Mouse (Mus musculus) intestine, embryonic 16.5 days (tissue): ENCODE results near the gene Shank2. TPM values are rescaled to one million over a fixed set of nuclear protein-coding genes. Genes with fewer than 3 reads are reported as not detected.

Experiments
- ATAC-seq: fragments of 200-750 bp; cut with Nextera tagmentation; 2 replicates; pipeline ENCODE4 v1.8.0; 2017; ENCODE audit warnings: moderate TSS enrichment, moderate library complexity
- H3K27ac ChIP-seq: fragments of 300-500 bp; sonication (generic); 2 replicates; pipeline ENCODE4 v1.5.1; 2014; ENCODE audit warnings: mild to moderate bottlenecking, low read length
- H3K27me3 ChIP-seq: fragments of 300-500 bp; sonication (generic); replicated peaks from 2 replicates; pipeline ENCODE4 v1.6.1; 2014; ENCODE audit warnings: low read length, control low read depth, mixed read lengths; ENCODE audit not compliant: control insufficient read depth, insufficient read depth
- H3K36me3 ChIP-seq: fragments of 300-500 bp; sonication (generic); 2 replicates; pipeline ENCODE4 v1.6.1; 2014; ENCODE audit warnings: low read length, control low read depth; ENCODE audit not compliant: control insufficient read depth, insufficient read depth
- H3K4me1 ChIP-seq: fragments of 300-500 bp; sonication (generic); 2 replicates; pipeline ENCODE4 v1.6.1; 2014; ENCODE audit warnings: low read length, control low read depth, mixed read lengths; ENCODE audit not compliant: control insufficient read depth, insufficient read depth
- H3K4me2 ChIP-seq: fragments of 300-500 bp; sonication (generic); 2 replicates; pipeline ENCODE4 v1.6.1; 2014; ENCODE audit warnings: low read depth, low read length, control low read depth
- H3K4me3 ChIP-seq: fragments of 300-500 bp; sonication (generic); 2 replicates; pipeline ENCODE4 v1.5.1; 2014; ENCODE audit warnings: mild to moderate bottlenecking, low read length
- H3K9ac ChIP-seq: fragments of 300-500 bp; sonication (generic); 2 replicates; pipeline ENCODE4 v1.6.1; 2014; ENCODE audit warnings: low read depth, low read length
- H3K9me3 ChIP-seq: fragments of 300-500 bp; sonication (generic); 2 replicates; pipeline ENCODE4 v1.6.1; 2016; ENCODE audit warnings: low read length, control low read depth; ENCODE audit not compliant: control insufficient read depth
- WGBS: fragments of 180-500 bp; shearing (Covaris S2); extraction: QIAGEN DNeasy Blood & Tissue Kit; methylation state at CpG from one replicate; pipeline ENCODE4 v1.1.7; 2014; 5-methylcytosine and 5-hydroxymethylcytosine counted together
- polyA plus RNA-seq: library from polyadenylated mRNA; unstranded; fragments of >200 nt; fragmentation: Nextera tagmentation; extraction: Ambion mirVana; gene quantifications from 2 replicates; pipeline ENCODE4 v1.2.1, GENCODE M21; 2015

The Shank2 gene
- polyA plus RNA-seq, 1 experiment from 2014 or later = 1.0 TPM

DNA sequence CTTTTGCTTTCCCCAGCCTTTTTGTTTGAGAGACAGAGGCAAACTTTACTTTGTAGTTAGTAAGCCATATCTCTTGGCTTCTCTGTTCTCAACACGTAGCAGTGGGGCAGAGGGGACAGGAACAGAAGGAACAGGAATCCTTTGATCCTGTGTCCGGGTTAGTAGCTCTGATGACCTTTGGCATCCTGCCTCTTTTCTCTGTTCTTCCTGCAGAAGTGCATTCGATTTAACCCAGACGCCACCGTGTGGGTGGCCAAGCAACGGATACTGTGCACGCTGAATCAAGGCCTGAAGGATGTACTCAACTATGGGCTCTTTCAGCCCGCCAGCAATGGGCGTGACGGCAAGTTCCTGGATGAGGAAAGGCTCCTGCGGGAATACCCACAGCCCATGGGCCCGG lies 50.3 kb downstream of the Shank2 start:
- peaks cover 27% of the 10 kb centered on the region for H3K4me1 ChIP-seq
- no peaks in the 10 kb centered on the region for H3K9me3 ChIP-seq
- no peak overlapping the region for H3K4me2 ChIP-seq
- 7% methylated on average over 12 of the region's 12 CpGs for WGBS
- no peaks in the 10 kb centered on the region for H3K36me3 ChIP-seq
- H3K27ac ChIP-seq = peak overlapping the region; percentile 14; the same call in 1 of the 2 replicates
- no peaks in the 10 kb centered on the region for H3K27me3 ChIP-seq
- H3K9ac ChIP-seq = no peak overlapping the region
- ATAC-seq = peak; percentile 55
- H3K4me3 ChIP-seq = no peak overlapping the region

DNA sequence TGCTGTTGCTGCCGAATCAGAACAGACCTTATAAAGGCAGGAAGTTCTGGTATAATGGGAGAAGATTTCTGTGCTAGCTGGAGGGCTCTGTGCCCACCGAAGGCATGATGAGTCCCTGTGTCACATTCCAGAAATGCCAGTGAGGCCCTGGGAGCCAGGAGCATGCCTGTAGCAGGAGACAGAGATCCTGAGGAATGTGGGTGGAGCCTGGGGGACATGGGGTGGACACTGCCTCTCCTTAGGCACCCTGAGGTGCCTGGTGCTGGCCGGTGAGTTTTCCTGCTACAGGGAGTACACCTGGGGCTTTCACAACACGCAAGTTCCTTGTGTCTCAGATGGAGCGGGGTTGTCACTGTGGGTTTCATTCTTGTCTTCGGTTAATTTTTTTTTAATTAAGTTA lies 53.5 kb downstream of the Shank2 start:
- 57% methylated on average over 6 of the region's 6 CpGs for whole genome bisulfite sequencing
- Histone ChIP-seq H3K27me3 (no peaks in the 10 kb centered on the region), H3K36me3 (no peaks in the 10 kb centered on the region), H3K27ac (peak overlapping the region; percentile 46), H3K9ac (no peak overlapping the region), H3K9me3 (no peaks in the 10 kb centered on the region), H3K4me2 (no peak overlapping the region), H3K4me3 (no peak overlapping the region), H3K4me1 (peaks cover 27% of the 10 kb centered on the region)
- ATAC-seq = 0 out of 2 replicates have a peak, but pooled peaks have one; percentile 6

DNA sequence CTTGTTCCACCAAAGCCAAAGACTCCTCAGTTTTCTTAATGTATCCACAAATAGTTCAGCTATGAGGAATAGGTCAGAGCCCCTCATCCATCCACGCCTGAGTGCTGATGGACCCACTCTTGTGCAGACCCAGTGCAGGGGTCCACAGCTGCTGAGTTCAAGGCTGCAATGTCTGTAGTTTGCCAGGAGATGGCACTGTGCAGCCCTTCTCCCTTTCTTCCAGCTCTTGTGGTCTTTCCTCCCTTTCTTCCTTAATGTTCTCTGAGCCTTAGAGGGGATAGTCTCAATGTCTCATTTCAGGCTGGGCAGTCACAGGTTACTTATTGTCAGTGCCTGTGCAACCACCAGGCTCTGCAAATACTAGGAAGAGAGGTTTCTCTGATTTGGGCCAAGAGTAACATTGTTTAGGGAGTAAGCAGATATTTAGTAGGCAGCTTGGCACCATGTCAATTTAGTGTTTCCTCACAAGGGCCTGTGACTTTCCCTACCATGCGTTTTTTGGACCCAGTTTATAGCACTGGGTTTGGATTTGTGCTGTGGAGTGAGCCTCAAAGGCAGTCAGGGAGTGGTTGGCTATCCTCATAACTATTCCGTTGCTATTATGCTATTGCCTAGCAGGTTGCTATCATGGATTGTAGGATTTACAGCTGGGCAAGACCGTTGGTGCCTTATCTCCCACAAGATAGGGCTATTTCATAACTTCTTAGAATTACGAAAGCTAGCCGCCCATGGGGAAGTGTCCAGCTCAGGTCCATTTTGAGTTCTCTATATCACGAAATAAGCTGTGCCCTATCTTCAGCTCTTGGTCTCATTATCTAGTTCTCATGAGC lies 54.2 kb downstream of the Shank2 start:
- H3K27me3 ChIP-seq = no peaks in the 10 kb centered on the region
- H3K36me3 ChIP-seq = no peaks in the 10 kb centered on the region
- H3K4me3 ChIP-seq = no peak overlapping the region
- peaks cover 27% of the 10 kb centered on the region for H3K4me1 ChIP-seq
- no peak overlapping the region for H3K9ac ChIP-seq
- no peaks in the 10 kb centered on the region for H3K9me3 ChIP-seq
- WGBS = 51% methylated on average over 7 of the region's 7 CpGs
- peak; percentile 86 for ATAC-seq
- no peak overlapping the region for H3K4me2 ChIP-seq
- H3K27ac ChIP-seq = peak overlapping the region; percentile 77

GRCm38 (mm10) chr7:144070162-144070949 lies 68.6 kb downstream of the Shank2 start:
- Histone ChIP-seq H3K36me3 (no peaks in the 10 kb centered on the region), H3K4me1 (peaks cover 3% of the 10 kb centered on the region; the same call in 1 of the 2 replicates), H3K4me3 (no peak overlapping the region), H3K9me3 (no peaks in the 10 kb centered on the region), H3K4me2 (no peak overlapping the region), H3K9ac (no peak overlapping the region), H3K27me3 (no peaks in the 10 kb centered on the region), H3K27ac (peak overlapping the region; percentile 61)
- ATAC-seq = peak; percentile 85
- WGBS = 57% methylated on average over 7 of the region's 7 CpGs

DNA sequence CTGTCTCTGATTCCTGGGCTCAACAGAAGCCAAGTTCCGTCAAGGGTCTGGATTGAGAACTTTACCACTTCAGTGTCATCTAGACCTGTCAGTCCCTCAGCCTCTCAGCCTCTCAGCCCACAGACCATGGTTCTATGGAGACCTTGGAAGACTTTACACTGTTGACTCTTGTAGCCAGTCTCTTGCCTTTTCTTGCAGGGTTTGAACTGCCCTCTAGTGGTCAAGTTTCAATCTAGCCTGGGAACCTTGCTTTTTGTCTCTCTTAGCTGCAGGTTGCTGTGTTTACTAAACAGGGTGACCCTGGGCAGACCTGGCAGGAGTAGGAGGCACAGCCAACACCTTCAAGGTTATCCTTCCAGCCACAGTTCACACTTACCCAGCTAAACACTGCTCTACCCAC lies 70.5 kb downstream of the Shank2 start:
- no peak overlapping the region for H3K4me3 ChIP-seq
- no peak overlapping the region for H3K9ac ChIP-seq
- H3K4me2 ChIP-seq = no peak overlapping the region
- no peaks in the 10 kb centered on the region for H3K27me3 ChIP-seq
- H3K27ac ChIP-seq = no peak overlapping the region
- ATAC-seq = 0 out of 2 replicates have a peak, but pooled peaks have one; percentile 19
- peaks cover 3% of the 10 kb centered on the region; the same call in 1 of the 2 replicates for H3K4me1 ChIP-seq
- H3K36me3 ChIP-seq = no peaks in the 10 kb centered on the region
- WGBS = 52% methylated on average over 1 of the region's 1 CpGs
- no peaks in the 10 kb centered on the region; the same call in 1 of the 2 replicates for H3K9me3 ChIP-seq

DNA sequence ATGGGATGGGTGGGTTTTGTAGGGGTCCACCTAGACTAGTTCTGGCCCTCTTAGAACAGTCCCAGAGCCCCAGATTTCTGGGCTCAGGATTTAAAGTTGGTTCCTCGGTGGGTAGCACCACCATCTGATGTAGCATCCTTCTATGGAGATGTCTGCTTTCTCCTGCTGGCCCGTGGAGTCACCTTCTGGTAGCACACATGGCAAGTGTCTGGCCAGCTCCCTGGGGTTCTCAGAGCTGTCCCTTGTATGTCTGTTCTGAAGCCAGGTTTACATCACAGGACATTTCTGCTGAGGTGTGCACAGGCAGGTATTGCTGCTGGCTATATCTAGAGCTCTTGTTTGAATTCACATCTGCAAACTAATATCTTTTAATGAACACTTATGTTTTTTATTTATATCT lies 71.1 kb downstream of the Shank2 start:
- Histone ChIP-seq H3K9ac (no peak overlapping the region), H3K4me3 (no peak overlapping the region), H3K36me3 (no peaks in the 10 kb centered on the region), H3K9me3 (no peaks in the 10 kb centered on the region; the same call in 1 of the 2 replicates), H3K27ac (no peak overlapping the region), H3K4me1 (peaks cover 3% of the 10 kb centered on the region; the same call in 1 of the 2 replicates), H3K27me3 (no peaks in the 10 kb centered on the region), H3K4me2 (no peak overlapping the region)
- WGBS = 92% methylated on average over 2 of the region's 2 CpGs
- no peak for ATAC-seq

- Histone ChIP-seq H3K36me3 (no peaks in the 10 kb centered on the region), H3K9me3 (no peaks in the 10 kb centered on the region; the same call in 1 of the 2 replicates), H3K9ac (no peak overlapping the region), H3K4me1 (peaks cover 3% of the 10 kb centered on the region; the same call in 1 of the 2 replicates), H3K4me2 (no peak overlapping the region), H3K27ac (no peak overlapping the region), H3K4me3 (no peak overlapping the region), H3K27me3 (no peaks in the 10 kb centered on the region)
- ATAC-seq = no peak
- 32% methylated on average over 3 of the region's 3 CpGs for WGBS
Observed at GRCm38 (mm10) chr7:144074718-144075117, 73.0 kb downstream of the Shank2 start.

DNA sequence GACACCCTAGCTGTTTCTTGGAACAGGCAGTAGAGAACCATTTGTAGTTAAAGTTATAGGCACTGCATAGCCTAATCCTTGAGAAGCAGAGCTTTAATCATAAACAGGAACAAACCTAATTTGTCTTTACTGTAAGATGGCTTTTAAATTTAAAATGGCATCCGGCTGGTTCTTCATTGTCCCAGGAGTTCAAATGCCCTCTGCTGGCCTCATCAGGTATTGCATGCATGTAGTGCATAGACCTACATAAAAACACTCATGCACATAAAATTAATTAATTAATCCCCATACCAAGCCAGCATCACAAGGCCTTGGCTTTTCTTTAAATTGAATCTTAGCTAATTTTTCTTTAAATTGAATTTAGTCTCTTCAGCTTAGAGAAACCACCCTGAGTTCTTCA lies 76.9 kb downstream of the Shank2 start:
- H3K4me2 ChIP-seq = no peak overlapping the region
- H3K4me1 ChIP-seq = no peaks in the 10 kb centered on the region
- no peaks in the 10 kb centered on the region; the same call in 1 of the 2 replicates for H3K9me3 ChIP-seq
- no peaks in the 10 kb centered on the region for H3K27me3 ChIP-seq
- no peak overlapping the region for H3K9ac ChIP-seq
- no peaks in the 10 kb centered on the region for H3K36me3 ChIP-seq
- no peak for ATAC-seq
- 77% methylated on average over 1 of the region's 1 CpGs for WGBS
- H3K27ac ChIP-seq = no peak overlapping the region
- H3K4me3 ChIP-seq = no peak overlapping the region

DNA sequence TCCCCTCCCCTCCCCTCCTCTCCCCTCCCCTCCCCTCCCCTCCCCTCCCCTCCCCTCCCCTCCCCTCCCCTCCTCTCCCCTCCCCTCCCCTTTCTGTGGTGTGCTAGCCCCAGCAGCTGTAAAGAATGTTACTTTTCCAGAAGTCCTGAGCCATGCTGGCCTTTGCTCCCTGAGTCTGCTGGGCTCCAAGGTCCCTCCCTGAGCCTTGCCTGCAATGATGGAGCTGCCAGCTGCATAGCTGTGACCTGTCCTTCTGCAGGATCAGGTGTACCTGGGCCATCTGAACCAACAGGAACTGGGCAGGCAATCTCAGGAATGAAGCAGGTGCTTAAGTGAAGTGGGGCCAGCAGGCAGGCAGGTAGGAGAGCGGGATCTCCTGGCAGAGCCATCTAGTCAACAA lies 78.1 kb downstream of the Shank2 start:
- no peak overlapping the region for H3K27ac ChIP-seq
- no peak overlapping the region for H3K9ac ChIP-seq
- no peaks in the 10 kb centered on the region for H3K27me3 ChIP-seq
- no peak overlapping the region for H3K4me3 ChIP-seq
- 79% methylated on average over 1 of the region's 1 CpGs for WGBS
- 0 out of 2 replicates have a peak, but pooled peaks have one; percentile 40 for ATAC-seq
- H3K4me1 ChIP-seq = no peaks in the 10 kb centered on the region
- no peak overlapping the region for H3K4me2 ChIP-seq
- H3K9me3 ChIP-seq = no peaks in the 10 kb centered on the region; the same call in 1 of the 2 replicates
- H3K36me3 ChIP-seq = no peaks in the 10 kb centered on the region
